In the genomic region with DNA sequence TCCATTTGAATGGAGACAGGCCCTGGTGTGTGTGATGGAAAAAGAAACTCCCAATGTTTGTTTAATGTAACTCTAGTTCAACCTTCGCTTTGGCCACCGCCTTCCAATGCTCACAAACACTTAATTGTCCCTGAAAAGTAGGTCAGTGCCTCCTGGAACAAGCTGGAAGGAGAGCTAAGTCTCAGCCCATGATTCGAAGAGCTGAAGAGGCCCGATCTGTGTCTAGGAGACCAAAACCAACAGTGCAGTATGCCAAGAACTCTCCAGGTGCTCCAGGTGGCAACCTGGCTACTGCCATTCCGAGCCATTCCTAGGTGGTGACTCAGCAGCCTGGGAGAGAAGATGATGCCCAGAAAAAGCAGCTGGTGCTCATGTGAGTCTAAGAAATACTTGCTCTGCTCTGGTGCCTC, we compare ENCODE assay signal across 9 mouse cellular contexts.
DNase-seq lines count a peak whose midpoint lies in the region; ATAC-seq lines count a peak whose summit lies in the region.
"Had no signal": no experiment of that assay in that cellular context is flagged by ENCODE, and none has a peak within 500 bp of the region (broad histone marks: within the 10 kb centered on the region; RNA-seq: fewer than 3 reads in every experiment).

No protein-coding gene starts in this region.

- no peak overlapping the region for H3K4me2 ChIP-seq in hindbrain, embryonic 11.5 days (replicated peaks; ENCODE audit: low read depth, low read length)
- no peak overlapping the region for H3K4me2 ChIP-seq in embryonic facial prominence, embryonic 15.5 days (replicated peaks)
- peak overlapping the region; percentile 1; the same call in 1 of the 2 replicates for H3K4me2 ChIP-seq in lung, embryonic 15.5 days
- H3K4me2 ChIP-seq: embryonic facial prominence, embryonic 12.5 days had no signal

- intact Hi-C loops in gastrocnemius, postnatal 14 days (cut with DNase I; ENCODE audit: low total_unique reads), result no loop called here

- H3K36me3 ChIP-seq in hindbrain, embryonic 10.5 days, result no peaks in the 10 kb centered on the region
- H3K36me3 ChIP-seq in hindbrain, embryonic 11.5 days (ENCODE audit: control insufficient read depth, insufficient read depth, low read length), result no peaks in the 10 kb centered on the region
- H3K36me3 ChIP-seq in embryonic facial prominence, embryonic 15.5 days, result no peaks in the 10 kb centered on the region
- H3K36me3 ChIP-seq in lung, embryonic 15.5 days, result no peaks in the 10 kb centered on the region
- H3K36me3 ChIP-seq: embryonic facial prominence, embryonic 12.5 days had no signal

- no peak for DNase-seq in hindbrain, embryonic 10.5 days (ENCODE audit: low spot score)
- DNase-seq in hindbrain, embryonic 11.5 days (ENCODE audit: low spot score), result no peak
- peak; percentile 33 for DNase-seq in NIH3T3 (ENCODE audit: low read depth)
- no peak for DNase-seq in gastrocnemius, postnatal 14 days
- no peak for DNase-seq in adrenal gland, postnatal 14 days
- DNase-seq in adrenal gland, postnatal 4 days (ENCODE audit: low spot score in 2 of 2), result no peak

- H3K9me3 ChIP-seq in hindbrain, embryonic 10.5 days, result 0 out of 2 replicates have a peak, but pooled peaks cover 4% of the 10 kb centered on the region
- no peaks in the 10 kb centered on the region for H3K9me3 ChIP-seq in hindbrain, embryonic 11.5 days (ENCODE audit: control insufficient read depth, low read length)
- no peaks in the 10 kb centered on the region for H3K9me3 ChIP-seq in embryonic facial prominence, embryonic 15.5 days (replicated peaks)
- H3K9me3 ChIP-seq in lung, embryonic 15.5 days, result no peaks in the 10 kb centered on the region
- H3K9me3 ChIP-seq: embryonic facial prominence, embryonic 12.5 days had no signal

- ATAC-seq in hindbrain, embryonic 11.5 days (ENCODE audit: low FRiP score), result no peak
- ATAC-seq in embryonic facial prominence, embryonic 15.5 days (ENCODE audit: insufficient number of reproducible peaks, low FRiP score, low TSS enrichment, low read depth), result no peak
- ATAC-seq in lung, embryonic 15.5 days (ENCODE audit: borderline replicate concordance, extremely low read depth, low FRiP score, low TSS enrichment), result no peak

- peak overlapping the region; percentile 57; the same call in 1 of the 2 replicates for H3K27ac ChIP-seq in hindbrain, embryonic 10.5 days
- no peak overlapping the region for H3K27ac ChIP-seq in hindbrain, embryonic 11.5 days (ENCODE audit: low read depth, low read length)
- peak overlapping the region; percentile 53; the same call in 1 of the 2 replicates for H3K27ac ChIP-seq in embryonic facial prominence, embryonic 15.5 days (replicated peaks)
- H3K27ac ChIP-seq in lung, embryonic 15.5 days, result peak overlapping the region; percentile 87

- no peak overlapping the region for H3K4me3 ChIP-seq in hindbrain, embryonic 10.5 days
- H3K4me3 ChIP-seq in hindbrain, embryonic 11.5 days (ENCODE audit: low read depth, low read length), result no peak overlapping the region
- no peak overlapping the region for H3K4me3 ChIP-seq in embryonic facial prominence, embryonic 15.5 days (replicated peaks)
- H3K4me3 ChIP-seq in lung, embryonic 15.5 days, result no peak overlapping the region
- H3K4me3 ChIP-seq: embryonic facial prominence, embryonic 12.5 days had no signal

- no peaks in the 10 kb centered on the region for H3K27me3 ChIP-seq in hindbrain, embryonic 10.5 days (ENCODE audit: insufficient read depth, poor library complexity, severe bottlenecking)
- H3K27me3 ChIP-seq in hindbrain, embryonic 11.5 days (ENCODE audit: control insufficient read depth, insufficient read depth, low read length), result no peaks in the 10 kb centered on the region
- H3K27me3 ChIP-seq in embryonic facial prominence, embryonic 15.5 days, result no peaks in the 10 kb centered on the region
- H3K27me3 ChIP-seq in lung, embryonic 15.5 days, result no peaks in the 10 kb centered on the region
- H3K27me3 ChIP-seq: embryonic facial prominence, embryonic 12.5 days had no signal

- H3K9ac ChIP-seq in hindbrain, embryonic 11.5 days (ENCODE audit: low read depth, low read length), result no peak overlapping the region
- no peak overlapping the region for H3K9ac ChIP-seq in embryonic facial prominence, embryonic 15.5 days
- no peak overlapping the region for H3K9ac ChIP-seq in lung, embryonic 15.5 days
- H3K9ac ChIP-seq: embryonic facial prominence, embryonic 12.5 days had no signal

- H3K4me1 ChIP-seq in hindbrain, embryonic 10.5 days (replicated peaks), result peaks cover 24% of the 10 kb centered on the region
- no peaks in the 10 kb centered on the region for H3K4me1 ChIP-seq in hindbrain, embryonic 11.5 days (replicated peaks; ENCODE audit: control insufficient read depth, insufficient read depth, low read length)
- H3K4me1 ChIP-seq in embryonic facial prominence, embryonic 15.5 days, result peaks cover 25% of the 10 kb centered on the region
- peaks cover 58% of the 10 kb centered on the region for H3K4me1 ChIP-seq in lung, embryonic 15.5 days

- WGBS in hindbrain, embryonic 10.5 days, result 85% methylated on average over 5 of the region's 5 CpGs
- 85% methylated on average over 5 of the region's 5 CpGs for WGBS in hindbrain, embryonic 11.5 days
- WGBS in embryonic facial prominence, embryonic 15.5 days, result 79% methylated on average over 5 of the region's 5 CpGs
- WGBS in lung, embryonic 15.5 days, result 34% methylated on average over 5 of the region's 5 CpGs
